Mouse (Mus musculus): ENCODE data around the gene Scaf11. TPM values are rescaled to one million over a fixed set of nuclear protein-coding genes. Genes with fewer than 3 reads are reported as not detected.

Gene Scaf11
- polyA plus RNA-seq, 1 experiment, result 103 TPM

DNA sequence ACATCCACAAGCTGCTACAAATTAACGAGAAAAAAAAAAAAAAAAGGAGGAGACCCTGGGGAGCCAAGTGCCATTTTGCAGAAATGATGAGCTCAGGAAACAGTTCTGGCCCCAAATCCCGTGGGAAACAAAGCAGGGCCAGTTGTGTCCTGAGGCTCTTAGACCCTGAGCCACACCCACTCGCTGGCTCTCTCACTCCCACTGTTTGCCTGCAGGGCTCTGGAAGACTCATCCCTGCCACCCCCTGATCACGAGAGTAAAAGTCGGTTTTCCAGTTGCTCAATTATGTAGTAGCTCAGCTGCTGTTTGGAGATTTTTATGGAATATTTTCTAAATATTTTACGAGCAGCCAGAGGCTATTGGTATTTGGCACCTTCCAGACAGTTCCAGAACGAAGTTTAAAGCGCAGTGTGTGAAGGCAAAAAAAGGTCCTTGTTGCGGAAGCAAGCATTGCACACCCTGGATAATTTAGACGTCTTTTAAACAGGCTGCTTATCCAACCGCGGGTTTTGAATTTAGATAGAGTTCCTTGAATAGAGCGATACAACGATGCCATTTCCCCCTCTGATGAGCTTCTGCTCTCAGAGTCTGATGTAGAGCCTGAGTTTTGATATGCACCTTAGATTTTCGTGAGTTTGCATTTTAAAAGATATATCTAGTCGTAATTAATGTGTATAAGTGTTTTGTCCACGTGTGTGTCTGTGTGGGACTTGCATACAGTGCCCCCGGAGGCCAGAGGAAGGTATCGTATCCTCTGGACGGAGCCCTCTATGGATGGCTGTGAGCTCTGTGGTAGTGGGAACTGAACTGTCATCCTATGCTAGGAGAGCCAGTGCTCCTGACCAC lies 28.5 kb upstream of the Scaf11 start:
- Histone ChIP-seq H3K4me3 (ENCODE audit: insufficient read depth, low read length) (peak overlapping the region; percentile 21), H3K4me1 (ENCODE audit: control insufficient read depth, insufficient read depth, low read length) (no peaks in the 10 kb centered on the region), H3K27ac (ENCODE audit: insufficient read depth, low read length) (no peak overlapping the region)
- peak; percentile 24; the same call in 1 of the 2 replicates for TF ChIP-seq CTCF (IDR thresholded peaks at IDR 0.05; ENCODE audit: borderline replicate concordance, insufficient read depth, low read length)
- TF ChIP-seq POLR2A (IDR thresholded peaks at IDR 0.05; ENCODE audit: low read depth, low read length), result no peak

DNA sequence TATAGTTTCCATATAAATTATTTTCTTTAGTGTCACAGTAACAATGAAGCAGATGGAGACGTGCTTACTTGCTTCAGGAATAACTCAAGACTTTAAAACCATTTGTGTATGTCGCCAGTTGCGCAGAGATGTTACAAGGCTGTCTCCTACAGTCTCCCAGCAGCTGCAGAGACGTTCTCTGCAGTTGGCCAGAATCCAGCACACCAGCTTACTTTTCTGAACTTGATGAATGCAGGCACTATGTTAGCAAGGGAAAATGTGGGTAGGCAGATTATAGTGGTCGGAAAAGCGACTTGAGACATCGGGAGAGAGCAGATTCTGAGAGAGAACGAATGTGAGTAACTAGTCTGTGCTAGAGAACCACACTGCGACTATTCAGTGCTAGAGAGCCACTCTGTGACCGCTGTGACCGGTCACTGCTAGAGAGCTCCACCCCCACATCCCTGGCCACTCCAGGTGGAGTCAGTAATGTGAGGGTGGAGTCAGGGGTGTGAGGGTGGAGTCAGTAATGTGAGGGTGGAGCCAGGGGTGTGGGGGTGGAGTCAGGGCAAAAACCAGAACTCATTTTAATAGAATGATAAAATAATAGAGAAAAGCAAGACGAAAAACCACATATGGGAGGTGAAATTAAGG lies 26.5 kb upstream of the Scaf11 start:
- H3K4me3 ChIP-seq (ENCODE audit: insufficient read depth, low read length), result no peak overlapping the region
- no peaks in the 10 kb centered on the region for H3K4me1 ChIP-seq (ENCODE audit: control insufficient read depth, insufficient read depth, low read length)
- no peak overlapping the region for H3K27ac ChIP-seq (ENCODE audit: insufficient read depth, low read length)
- TF ChIP-seq CTCF (IDR thresholded peaks at IDR 0.05; ENCODE audit: borderline replicate concordance, insufficient read depth, low read length) (no peak), POLR2A (IDR thresholded peaks at IDR 0.05; ENCODE audit: low read depth, low read length) (no peak)

GRCm38 (mm10) chr15:96480822-96481221 lies 20.2 kb upstream of the Scaf11 start:
- TF ChIP-seq POLR2A (IDR thresholded peaks at IDR 0.05; ENCODE audit: low read depth, low read length) (no peak), CTCF (IDR thresholded peaks at IDR 0.05; ENCODE audit: borderline replicate concordance, insufficient read depth, low read length) (no peak)
- Histone ChIP-seq H3K27ac (ENCODE audit: insufficient read depth, low read length) (no peak overlapping the region), H3K4me3 (ENCODE audit: insufficient read depth, low read length) (no peak overlapping the region), H3K4me1 (ENCODE audit: control insufficient read depth, insufficient read depth, low read length) (no peaks in the 10 kb centered on the region)

DNA sequence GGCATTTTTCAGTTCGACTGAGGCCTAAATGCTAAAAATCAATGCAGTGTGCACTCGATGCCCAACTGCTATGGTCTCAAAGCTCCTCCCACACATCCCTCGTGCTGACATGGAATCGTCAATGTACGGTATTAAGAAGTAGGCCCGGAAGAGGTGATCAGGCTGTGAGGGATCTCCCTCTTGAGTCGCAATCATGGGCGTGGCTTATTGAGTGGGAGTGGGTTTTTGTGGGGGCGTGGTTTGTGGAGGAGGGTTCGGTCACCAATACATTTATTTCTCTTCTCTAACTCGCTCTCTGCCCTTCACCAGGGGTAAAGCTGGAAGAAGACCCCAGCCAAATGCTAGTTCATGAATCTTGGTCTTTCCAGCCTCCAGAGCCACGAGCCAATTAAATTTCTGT lies 17.4 kb upstream of the Scaf11 start:
- H3K4me3 ChIP-seq (ENCODE audit: insufficient read depth, low read length), result no peak overlapping the region
- H3K27ac ChIP-seq (ENCODE audit: insufficient read depth, low read length), result no peak overlapping the region
- no peak for TF ChIP-seq POLR2A (IDR thresholded peaks at IDR 0.05; ENCODE audit: low read depth, low read length)
- no peak for TF ChIP-seq CTCF (IDR thresholded peaks at IDR 0.05; ENCODE audit: borderline replicate concordance, insufficient read depth, low read length)
- H3K4me1 ChIP-seq (ENCODE audit: control insufficient read depth, insufficient read depth, low read length), result no peaks in the 10 kb centered on the region

- TF ChIP-seq CTCF (IDR thresholded peaks at IDR 0.05; ENCODE audit: borderline replicate concordance, insufficient read depth, low read length) (peak; percentile 85), POLR2A (IDR thresholded peaks at IDR 0.05; ENCODE audit: low read depth, low read length) (no peak)
- Histone ChIP-seq H3K4me3 (ENCODE audit: insufficient read depth, low read length) (no peak overlapping the region), H3K27ac (ENCODE audit: insufficient read depth, low read length) (no peak overlapping the region), H3K4me1 (ENCODE audit: control insufficient read depth, insufficient read depth, low read length) (no peaks in the 10 kb centered on the region)
These were observed 15.7 kb upstream of the Scaf11 start for GRCm38 (mm10) chr15:96476359-96476758.

DNA sequence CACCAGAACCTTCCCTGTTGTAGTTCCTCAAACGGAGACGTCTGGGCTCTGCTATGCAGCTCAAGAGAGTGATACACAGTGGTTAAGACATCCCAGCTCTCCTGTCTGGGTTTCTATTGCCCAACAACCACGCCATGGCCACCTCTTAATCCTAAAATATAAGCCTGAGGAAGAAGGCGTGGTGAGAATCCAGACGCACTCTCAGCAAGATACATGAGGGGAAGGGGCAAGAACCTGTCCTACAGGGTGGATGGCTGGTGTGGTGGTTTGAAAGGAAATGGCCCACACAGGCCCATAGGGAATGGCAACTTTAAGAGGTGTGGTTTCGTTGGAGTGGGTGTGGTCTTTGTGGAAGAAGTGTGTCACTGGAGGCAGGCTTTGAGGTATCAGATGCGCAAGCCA lies 14.9 kb upstream of the Scaf11 start:
- H3K27ac ChIP-seq (ENCODE audit: insufficient read depth, low read length), result no peak overlapping the region
- no peak overlapping the region for H3K4me3 ChIP-seq (ENCODE audit: insufficient read depth, low read length)
- TF ChIP-seq CTCF (IDR thresholded peaks at IDR 0.05; ENCODE audit: borderline replicate concordance, insufficient read depth, low read length), result no peak
- no peak for TF ChIP-seq POLR2A (IDR thresholded peaks at IDR 0.05; ENCODE audit: low read depth, low read length)
- no peaks in the 10 kb centered on the region for H3K4me1 ChIP-seq (ENCODE audit: control insufficient read depth, insufficient read depth, low read length)

DNA sequence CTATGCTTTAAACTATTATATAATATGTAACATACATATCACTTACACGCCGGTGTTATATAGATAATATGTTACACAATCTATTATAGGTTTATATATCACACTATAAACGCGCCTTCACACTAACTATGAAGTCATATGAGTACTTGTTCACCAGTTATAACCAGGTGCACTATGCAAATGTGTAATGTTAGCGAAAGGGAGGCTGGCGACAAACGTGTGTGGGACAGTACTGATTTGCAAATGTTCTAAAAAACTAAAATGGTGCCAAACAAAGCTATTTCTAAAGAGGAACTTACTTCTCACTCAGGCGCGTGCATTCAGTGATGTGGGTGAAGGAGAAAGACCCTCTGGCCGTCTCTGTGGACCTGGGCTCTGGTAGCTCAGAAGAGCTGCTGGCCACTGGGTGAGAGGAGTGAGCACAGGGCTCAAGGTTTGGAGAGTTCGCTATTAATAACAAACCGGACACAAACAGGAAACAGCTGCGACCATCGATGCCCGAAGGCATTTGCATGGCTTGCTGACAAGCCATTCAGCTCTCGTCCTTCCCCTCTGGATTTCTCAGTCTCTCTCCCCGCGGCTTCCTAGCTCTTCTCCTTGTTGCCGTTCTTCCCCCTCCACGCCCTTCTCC lies 13.8 kb upstream of the Scaf11 start:
- no peak overlapping the region for H3K27ac ChIP-seq (ENCODE audit: insufficient read depth, low read length)
- no peaks in the 10 kb centered on the region for H3K4me1 ChIP-seq (ENCODE audit: control insufficient read depth, insufficient read depth, low read length)
- no peak overlapping the region for H3K4me3 ChIP-seq (ENCODE audit: insufficient read depth, low read length)
- TF ChIP-seq POLR2A (IDR thresholded peaks at IDR 0.05; ENCODE audit: low read depth, low read length) (no peak), CTCF (IDR thresholded peaks at IDR 0.05; ENCODE audit: borderline replicate concordance, insufficient read depth, low read length) (no peak)

DNA sequence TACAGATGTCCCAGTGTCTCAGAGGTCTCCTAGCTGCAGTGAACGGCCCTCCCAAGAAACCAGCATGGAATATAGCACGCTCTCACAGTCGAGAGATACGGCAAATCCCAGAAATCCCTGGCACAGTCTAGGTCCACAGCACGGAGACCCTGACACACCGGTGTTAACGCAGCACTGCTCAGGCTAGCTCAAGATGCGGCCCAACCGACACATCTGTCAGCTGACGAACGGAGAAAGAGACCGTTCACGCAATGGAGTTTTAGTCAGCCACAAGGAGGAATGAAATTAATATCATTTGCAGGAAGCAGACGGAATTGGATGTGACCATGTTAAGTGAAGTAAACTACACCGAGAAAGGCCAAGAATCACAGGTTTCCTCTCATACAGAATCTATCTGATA lies 13.3 kb upstream of the Scaf11 start:
- Histone ChIP-seq H3K4me3 (ENCODE audit: insufficient read depth, low read length) (no peak overlapping the region), H3K4me1 (ENCODE audit: control insufficient read depth, insufficient read depth, low read length) (no peaks in the 10 kb centered on the region), H3K27ac (ENCODE audit: insufficient read depth, low read length) (no peak overlapping the region)
- no peak for TF ChIP-seq POLR2A (IDR thresholded peaks at IDR 0.05; ENCODE audit: low read depth, low read length)
- no peak for TF ChIP-seq CTCF (IDR thresholded peaks at IDR 0.05; ENCODE audit: borderline replicate concordance, insufficient read depth, low read length)

GRCm38 (mm10) chr15:96468316-96468715 lies 7.7 kb upstream of the Scaf11 start:
- no peak for TF ChIP-seq POLR2A (IDR thresholded peaks at IDR 0.05; ENCODE audit: low read depth, low read length)
- H3K4me3 ChIP-seq (ENCODE audit: insufficient read depth, low read length), result no peak overlapping the region
- H3K27ac ChIP-seq (ENCODE audit: insufficient read depth, low read length), result no peak overlapping the region
- H3K4me1 ChIP-seq (ENCODE audit: control insufficient read depth, insufficient read depth, low read length), result no peaks in the 10 kb centered on the region

DNA sequence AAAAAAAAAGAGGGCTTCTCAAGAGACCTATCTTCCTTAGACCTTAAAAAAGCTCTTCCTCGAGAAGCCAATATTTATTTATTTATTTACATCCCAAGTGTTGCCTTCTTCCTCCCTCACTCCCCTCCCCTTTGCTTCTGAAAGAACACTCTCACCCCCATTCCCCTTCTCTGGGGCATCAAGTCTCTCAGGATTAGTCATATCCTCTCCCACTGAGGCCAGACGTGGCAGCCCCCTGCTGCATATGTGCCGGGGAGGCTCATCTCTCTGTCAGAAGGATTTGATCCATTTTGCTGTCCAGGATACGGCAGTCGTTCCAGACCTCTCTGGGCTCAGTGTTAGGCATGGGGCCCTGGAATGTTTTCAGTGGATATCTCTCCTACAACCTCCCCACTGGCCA lies 7.2 kb upstream of the Scaf11 start:
- no peak overlapping the region for H3K27ac ChIP-seq (ENCODE audit: insufficient read depth, low read length)
- H3K4me1 ChIP-seq (ENCODE audit: control insufficient read depth, insufficient read depth, low read length), result no peaks in the 10 kb centered on the region
- H3K4me3 ChIP-seq (ENCODE audit: insufficient read depth, low read length), result no peak overlapping the region
- no peak for TF ChIP-seq CTCF (IDR thresholded peaks at IDR 0.05; ENCODE audit: borderline replicate concordance, insufficient read depth, low read length)
- no peak for TF ChIP-seq POLR2A (IDR thresholded peaks at IDR 0.05; ENCODE audit: low read depth, low read length)
